Mouse (Mus musculus) neural tube, embryonic 14.5 days (tissue): ENCODE data around the gene Mast3. TPM values are rescaled to one million over a fixed set of nuclear protein-coding genes. Genes with fewer than 3 reads are reported as not detected.
A peak's percentile ranks its signal among the peaks of the same experiment; 100 is the strongest.

Experiments used
- ATAC-seq: fragments of 200-750 bp; cut with Nextera tagmentation; 2 replicates; pipeline ENCODE4 v1.8.0; 2017; ENCODE audit warnings: low read depth, mild to moderate bottlenecking, moderate TSS enrichment, moderate library complexity
- H3K27ac ChIP-seq: fragments of 300-500 bp; sonication (generic); 2 replicates; pipeline ENCODE4 v1.5.1; 2014; ENCODE audit warnings: low read depth, mild to moderate bottlenecking, control low read depth, low read length, moderate library complexity, mixed read lengths
- H3K27me3 ChIP-seq: fragments of 300-500 bp; sonication (generic); 2 replicates; pipeline ENCODE4 v1.6.1; 2014; ENCODE audit warnings: low read length; ENCODE audit not compliant: control insufficient read depth, insufficient read depth
- H3K36me3 ChIP-seq: fragments of 300-500 bp; sonication (generic); 2 replicates; pipeline ENCODE4 v1.6.1; 2014; ENCODE audit warnings: low read length, mixed read lengths; ENCODE audit not compliant: control insufficient read depth, insufficient read depth
- H3K4me1 ChIP-seq: fragments of 300-500 bp; sonication (generic); 2 replicates; pipeline ENCODE4 v1.6.1; 2014; ENCODE audit warnings: low read length; ENCODE audit not compliant: control insufficient read depth, insufficient read depth
- H3K4me2 ChIP-seq: fragments of 300-500 bp; sonication (generic); 2 replicates; pipeline ENCODE4 v1.6.1; 2014; ENCODE audit warnings: mild to moderate bottlenecking, low read depth, low read length, control low read depth
- H3K4me3 ChIP-seq: fragments of 300-500 bp; sonication (generic); 2 replicates; pipeline ENCODE4 v1.5.1; 2014; ENCODE audit warnings: low read depth, low read length, control low read depth, mixed read lengths
- H3K9ac ChIP-seq: fragments of 300-500 bp; sonication (generic); replicated peaks from 2 replicates; pipeline ENCODE4 v1.6.1; 2014; ENCODE audit warnings: low read depth, mild to moderate bottlenecking, control low read depth, low read length, mixed read lengths
- H3K9me3 ChIP-seq: fragments of 300-500 bp; sonication (generic); 2 replicates; pipeline ENCODE4 v1.6.1; 2016; ENCODE audit warnings: low read length; ENCODE audit not compliant: control insufficient read depth
- WGBS: fragments of 180-500 bp; shearing (Covaris S2); extraction: QIAGEN DNeasy Blood & Tissue Kit; methylation state at CpG from one replicate; pipeline ENCODE4 v1.1.7; 2014; 5-methylcytosine and 5-hydroxymethylcytosine counted together
- microRNA-seq: library from miRNA; unstranded; fragments of <30 nt; microRNA quantifications from one replicate; pipeline ENCODE4, GENCODE M21; 2016
- polyA plus RNA-seq: library from polyadenylated mRNA; unstranded; fragments of >200 nt; fragmentation: Nextera tagmentation; extraction: Ambion mirVana; gene quantifications from 2 replicates; pipeline ENCODE4 v1.2.1, GENCODE M21; 2014

Gene Mast3
- polyA plus RNA-seq, 1 experiment from 2014 or later, result 23.4 TPM

GRCm38 (mm10) chr8:70729808-70730475 lies 74.9 kb downstream of the Mast3 start:
- peak overlapping the region; percentile 1; the same call in 1 of the 2 replicates for H3K4me3 ChIP-seq
- WGBS, result 5% methylated on average over 34 of the region's 34 CpGs
- no peak overlapping the region for H3K9ac ChIP-seq
- H3K4me2 ChIP-seq, result 0 out of 2 replicates have a peak overlapping the region, but pooled peaks have one; percentile 24
- H3K36me3 ChIP-seq, result no peaks in the 10 kb centered on the region
- H3K4me1 ChIP-seq, result no peaks in the 10 kb centered on the region
- no peak overlapping the region for H3K27ac ChIP-seq
- no peak; the same call in 1 of the 2 replicates for ATAC-seq
- peaks cover 5% of the 10 kb centered on the region; the same call in 1 of the 2 replicates for H3K27me3 ChIP-seq
- no peaks in the 10 kb centered on the region for H3K9me3 ChIP-seq

Small RNA genes lying within 50 kb of the gene (microRNA-seq; reads per million reads assigned to microRNA genes)
- gene Mir7240, result not detected

Other genes with a start within 250 kb of the Mast3 start
- gene Isyna1, start 210.7 kb downstream of the Mast3 start, polyA plus RNA-seq, result 65.5 and 73.3 TPM in 2 replicates
- 163 and 240 TPM in 2 replicates for gene Ssbp4, start 196.2 kb downstream of the Mast3 start, polyA plus RNA-seq
- 0.20 and 1.8 TPM in 2 replicates for gene Lrrc25, start 188.9 kb downstream of the Mast3 start, polyA plus RNA-seq
- 0.54 TPM in 1 of 2 replicates, not detected in the other for gene Gdf15, start 172.6 kb downstream of the Mast3 start, polyA plus RNA-seq
- gene Pgpep1, start 144.7 kb downstream of the Mast3 start, polyA plus RNA-seq, result 74.5 and 85.2 TPM in 2 replicates
- gene Lsm4, start 131.8 kb downstream of the Mast3 start, polyA plus RNA-seq, result 193 and 194 TPM in 2 replicates
- gene Jund, start 106.1 kb downstream of the Mast3 start, polyA plus RNA-seq, result 115 and 119 TPM in 2 replicates
- gene Iqcn, start 101.6 kb downstream of the Mast3 start, polyA plus RNA-seq, result 0.13 TPM in 1 of 2 replicates, not detected in the other
- not detected in 2 replicates for gene Gm3336, start 86.5 kb downstream of the Mast3 start, polyA plus RNA-seq
- 0.10 and 0.27 TPM in 2 replicates for gene Pde4c, start 81.3 kb downstream of the Mast3 start, polyA plus RNA-seq
- gene Rab3a, start 50.4 kb downstream of the Mast3 start, polyA plus RNA-seq, result 570 and 690 TPM in 2 replicates
- 36.5 and 41.2 TPM in 2 replicates for gene Mpv17l2, start 44.1 kb downstream of the Mast3 start, polyA plus RNA-seq
- gene Pik3r2, start 28.3 kb downstream of the Mast3 start, polyA plus RNA-seq, result 72.2 and 75.6 TPM in 2 replicates
- not detected in 2 replicates for gene Il12rb1, start 3.4 kb upstream of the Mast3 start, polyA plus RNA-seq
- gene Arrdc2, start 34.7 kb upstream of the Mast3 start, polyA plus RNA-seq, result 8.9 and 9.3 TPM in 2 replicates
- gene Kcnn1, start 58.2 kb upstream of the Mast3 start, polyA plus RNA-seq, result 12.6 and 13.0 TPM in 2 replicates
- 155 and 159 TPM in 2 replicates for gene Ccdc124, start 68.9 kb upstream of the Mast3 start, polyA plus RNA-seq
- 1.7 and 2.6 TPM in 2 replicates for gene Slc5a5, start 87.7 kb upstream of the Mast3 start, polyA plus RNA-seq
- 2,427 and 2,505 TPM in 2 replicates for gene Rpl18a, start 92.4 kb upstream of the Mast3 start, polyA plus RNA-seq
- gene Map1s, start 100.9 kb upstream of the Mast3 start, polyA plus RNA-seq, result 50.1 and 54.8 TPM in 2 replicates